Mouse (Mus musculus): ENCODE measurements around the gene Psd4. TPM values are rescaled to one million over a fixed set of nuclear protein-coding genes. Genes with fewer than 3 reads are reported as not detected.

The Psd4 gene
- polyA plus RNA-seq, 1 experiment, result 12.3 TPM

DNA sequence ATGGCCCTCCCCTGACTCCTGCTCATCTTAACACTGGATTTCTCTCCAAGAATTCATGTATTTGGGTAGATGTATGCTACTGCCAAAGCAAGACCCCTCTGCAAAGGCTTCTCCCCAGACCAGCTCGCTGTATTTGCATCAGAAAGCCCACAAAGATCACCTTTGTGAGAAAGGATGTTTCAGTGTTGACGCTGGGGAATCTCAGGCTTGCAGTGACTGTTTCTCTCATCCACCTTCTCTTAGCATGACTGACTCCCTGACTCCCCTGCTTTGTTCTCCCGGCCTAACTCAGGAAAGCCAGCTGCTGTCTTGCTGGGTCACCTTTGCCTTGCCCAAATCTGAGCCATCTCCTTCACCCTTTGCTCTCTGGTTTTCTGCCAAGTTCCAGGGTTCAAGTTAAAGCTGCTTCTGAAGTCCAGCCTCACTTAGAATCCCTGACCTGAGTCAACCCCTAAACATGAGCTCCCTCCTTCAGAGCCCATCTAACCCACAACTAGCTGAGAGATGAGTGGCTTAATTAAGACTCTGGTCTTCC is 75.9 kb downstream of the Psd4 start:
- DNase-seq, result no peak
- TF ChIP-seq CTCF (IDR thresholded peaks at IDR 0.05; ENCODE audit: insufficient read depth, low read length), result no peak
- no peak for TF ChIP-seq POLR2A (IDR thresholded peaks at IDR 0.05; ENCODE audit: borderline replicate concordance, extremely low read depth, low read depth, low read length)
- no peak overlapping the region for H3K4me3 ChIP-seq (replicated peaks; ENCODE audit: extremely low read depth, low read depth, low read length)
- 79% methylated on average over 3 of the region's 3 CpGs for WGBS
- no peaks in the 10 kb centered on the region for H3K4me1 ChIP-seq (ENCODE audit: control insufficient read depth, insufficient read depth, low read length)

DNA sequence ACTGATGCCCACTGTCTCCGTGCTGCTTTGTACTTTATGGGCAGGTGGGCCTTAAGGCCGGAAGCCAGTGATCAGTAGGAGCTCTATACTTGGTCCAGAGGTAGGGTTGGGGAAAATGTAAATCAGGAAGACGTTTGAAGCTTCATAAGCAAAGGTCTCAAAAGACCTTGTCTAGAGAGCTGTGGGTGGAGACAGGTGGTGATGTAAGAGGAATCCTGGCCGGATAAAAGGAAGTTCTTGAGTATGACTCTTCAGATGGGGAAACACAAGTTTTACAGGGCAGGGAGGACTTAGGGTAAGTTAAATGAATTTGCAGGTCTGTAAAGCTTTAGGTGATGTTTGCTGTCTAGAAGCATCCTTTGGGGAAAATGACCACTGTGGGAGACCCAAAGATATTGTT is 81.7 kb downstream of the Psd4 start:
- WGBS, result 59% methylated on average over 4 of the region's 4 CpGs
- no peaks in the 10 kb centered on the region for H3K4me1 ChIP-seq (ENCODE audit: control insufficient read depth, insufficient read depth, low read length)
- TF ChIP-seq CTCF (IDR thresholded peaks at IDR 0.05; ENCODE audit: insufficient read depth, low read length) (no peak), POLR2A (IDR thresholded peaks at IDR 0.05; ENCODE audit: borderline replicate concordance, extremely low read depth, low read depth, low read length) (no peak)
- no peak for DNase-seq
- H3K4me3 ChIP-seq (replicated peaks; ENCODE audit: extremely low read depth, low read depth, low read length), result no peak overlapping the region

DNA sequence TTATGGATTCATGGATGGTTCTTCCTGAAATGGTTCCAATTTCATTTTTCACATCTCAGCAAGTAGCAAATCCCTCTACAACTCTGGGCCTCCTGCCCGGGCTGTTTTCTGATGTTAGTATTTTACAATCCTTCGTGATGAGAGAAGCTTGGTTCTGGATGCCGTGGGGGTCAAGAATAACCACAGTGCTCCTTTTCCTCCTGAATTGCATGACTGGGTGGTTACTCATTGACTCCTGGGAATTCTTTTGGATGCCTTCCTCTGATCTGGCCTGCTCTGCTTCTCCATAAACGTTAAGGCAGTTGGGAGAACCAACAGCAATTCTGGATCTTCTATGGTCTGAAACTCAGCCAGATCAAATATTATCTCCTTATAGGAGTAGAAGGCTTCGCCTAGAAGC is 85.8 kb downstream of the Psd4 start:
- H3K4me3 ChIP-seq (replicated peaks; ENCODE audit: extremely low read depth, low read depth, low read length), result no peak overlapping the region
- no peak for DNase-seq
- H3K4me1 ChIP-seq (ENCODE audit: control insufficient read depth, insufficient read depth, low read length), result no peaks in the 10 kb centered on the region
- 74% methylated on average over 5 of the region's 5 CpGs for WGBS
- TF ChIP-seq POLR2A (IDR thresholded peaks at IDR 0.05; ENCODE audit: borderline replicate concordance, extremely low read depth, low read depth, low read length) (no peak), CTCF (IDR thresholded peaks at IDR 0.05; ENCODE audit: insufficient read depth, low read length) (no peak)

DNA sequence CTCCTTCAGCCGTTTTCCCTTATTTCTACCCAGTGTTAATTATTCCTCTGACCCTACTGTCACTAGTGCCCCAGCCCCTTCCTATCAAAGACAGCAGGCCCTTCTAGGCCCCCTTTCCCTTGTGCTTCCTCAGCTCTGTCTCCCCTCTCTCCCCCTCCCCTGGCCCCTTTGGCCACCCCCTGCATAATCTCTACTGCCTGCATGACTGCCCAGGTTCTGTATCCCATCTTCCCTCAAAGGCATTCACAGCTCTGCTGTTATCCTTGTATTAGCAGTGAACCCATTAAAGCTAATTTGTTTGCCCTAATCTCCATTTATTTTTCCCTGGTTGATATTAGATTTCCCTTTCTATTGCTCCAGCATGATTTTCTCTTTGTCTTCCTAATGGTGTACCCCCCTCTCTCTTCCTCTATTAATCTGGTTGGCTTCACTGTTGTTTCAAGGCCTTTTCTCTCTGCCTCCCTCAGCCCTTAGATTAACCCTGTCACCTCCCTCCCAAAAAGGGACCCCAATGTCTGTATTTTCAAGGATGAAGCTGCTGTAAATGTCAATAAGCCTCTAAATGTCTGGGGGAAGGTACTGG is 87.1 kb downstream of the Psd4 start:
- no peak for TF ChIP-seq POLR2A (IDR thresholded peaks at IDR 0.05; ENCODE audit: borderline replicate concordance, extremely low read depth, low read depth, low read length)
- no peak for TF ChIP-seq CTCF (IDR thresholded peaks at IDR 0.05; ENCODE audit: insufficient read depth, low read length)
- no peaks in the 10 kb centered on the region for H3K4me1 ChIP-seq (ENCODE audit: control insufficient read depth, insufficient read depth, low read length)
- no peak for DNase-seq
- H3K4me3 ChIP-seq (replicated peaks; ENCODE audit: extremely low read depth, low read depth, low read length), result no peak overlapping the region
- WGBS, result 62% methylated on average over 1 of the region's 1 CpGs

DNA sequence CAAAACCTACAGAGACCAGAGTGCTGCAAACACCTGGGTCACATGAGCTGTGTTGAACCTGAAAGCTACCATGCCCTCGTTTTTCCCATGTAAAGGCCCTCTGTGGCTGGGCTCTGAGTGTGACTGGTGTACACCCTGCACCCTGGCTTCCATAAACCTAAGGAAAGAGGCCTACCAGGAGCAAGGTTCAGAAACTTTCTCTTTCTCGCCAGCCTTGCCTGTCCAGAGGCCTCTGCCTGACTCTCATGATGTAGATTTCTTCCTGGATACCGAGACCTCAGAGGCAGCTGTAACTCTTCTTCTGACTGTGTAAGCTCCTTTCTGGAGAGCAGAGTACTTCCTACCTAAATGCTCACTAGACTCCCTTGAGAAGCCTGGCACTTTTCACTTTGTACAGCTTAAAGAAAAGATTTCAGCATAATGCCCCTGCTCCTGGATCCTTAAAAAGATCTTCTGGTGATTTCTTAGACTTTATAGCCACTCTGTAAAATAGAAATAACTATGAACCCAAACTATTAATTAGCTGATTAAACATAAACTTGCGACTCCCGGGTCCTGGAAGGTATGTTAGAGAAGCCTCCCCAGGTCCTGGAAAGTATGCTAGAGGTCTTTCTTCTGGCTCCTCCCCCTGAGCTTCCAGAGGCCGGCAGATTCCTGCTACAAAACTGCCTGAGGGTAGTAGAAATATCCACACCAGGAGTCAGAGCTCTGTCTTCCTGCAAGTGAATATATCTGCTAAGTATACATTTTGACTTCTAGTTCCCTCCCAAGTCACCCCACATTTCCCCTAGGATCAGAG is 87.9 kb downstream of the Psd4 start:
- Histone ChIP-seq H3K4me1 (ENCODE audit: control insufficient read depth, insufficient read depth, low read length) (no peaks in the 10 kb centered on the region), H3K4me3 (replicated peaks; ENCODE audit: extremely low read depth, low read depth, low read length) (no peak overlapping the region)
- no peak for DNase-seq
- WGBS, result 54% methylated on average over 6 of the region's 6 CpGs
- TF ChIP-seq CTCF (IDR thresholded peaks at IDR 0.05; ENCODE audit: insufficient read depth, low read length), result no peak
- TF ChIP-seq POLR2A (IDR thresholded peaks at IDR 0.05; ENCODE audit: borderline replicate concordance, extremely low read depth, low read depth, low read length), result no peak

DNA sequence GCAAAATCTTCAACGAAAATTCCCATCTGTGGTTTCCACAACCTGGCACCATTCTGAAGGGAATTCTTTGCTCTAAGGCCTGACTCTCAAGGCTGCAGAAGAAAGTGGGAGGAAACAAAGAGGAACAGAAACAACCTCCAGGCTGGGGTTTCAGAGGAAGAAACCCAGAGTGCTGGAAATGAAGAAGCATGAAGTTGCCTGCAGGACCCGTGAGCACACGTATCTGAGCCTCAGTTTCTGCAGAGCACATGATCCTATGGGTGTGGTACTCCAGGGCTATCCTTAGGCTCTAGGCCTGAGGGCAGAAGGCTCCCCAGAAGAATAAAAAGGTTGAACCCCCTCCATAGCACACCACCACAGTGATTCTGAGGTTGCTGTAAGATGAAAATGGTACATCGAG is 89.5 kb downstream of the Psd4 start:
- WGBS, result 77% methylated on average over 4 of the region's 4 CpGs

DNA sequence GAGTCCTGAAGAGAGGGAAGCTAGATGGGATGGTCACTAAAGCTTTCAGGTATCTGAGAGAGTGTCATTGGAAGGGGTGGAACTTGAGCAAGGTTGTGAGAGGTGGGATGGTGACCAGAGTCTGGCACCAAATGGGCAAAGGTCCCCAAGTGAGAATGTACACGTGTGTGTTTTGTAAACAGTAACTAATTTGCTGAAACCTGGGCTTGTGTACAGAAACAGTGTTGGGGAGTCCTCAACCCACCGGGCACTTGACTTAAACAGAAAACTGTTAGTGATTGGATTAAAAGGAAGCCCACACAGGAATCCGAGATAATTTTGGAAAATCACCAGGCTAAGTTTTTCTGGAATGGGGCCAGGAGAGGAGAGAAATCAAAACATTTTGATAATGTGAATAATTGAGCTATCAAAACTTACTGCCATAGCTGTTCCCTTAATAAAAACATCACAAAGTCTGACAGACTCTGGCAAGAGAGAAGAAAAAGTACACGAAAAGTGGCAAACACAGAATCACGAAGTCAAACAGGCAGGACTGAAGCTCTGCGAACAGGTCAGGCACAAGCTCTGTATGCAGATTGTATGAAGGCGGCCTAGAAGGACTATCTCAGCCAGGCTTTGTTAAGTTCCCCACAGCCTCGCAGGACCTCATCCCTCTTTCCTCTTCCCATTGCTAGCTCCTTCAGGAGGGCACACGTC is 92.9 kb downstream of the Psd4 start:
- no peak for TF ChIP-seq POLR2A (IDR thresholded peaks at IDR 0.05; ENCODE audit: borderline replicate concordance, extremely low read depth, low read depth, low read length)
- no peak for TF ChIP-seq CTCF (IDR thresholded peaks at IDR 0.05; ENCODE audit: insufficient read depth, low read length)
- 27% methylated on average over 9 of the region's 9 CpGs for WGBS
- DNase-seq, result no peak
- H3K4me3 ChIP-seq (replicated peaks; ENCODE audit: extremely low read depth, low read depth, low read length), result no peak overlapping the region
- H3K4me1 ChIP-seq (ENCODE audit: control insufficient read depth, insufficient read depth, low read length), result peaks cover 2% of the 10 kb centered on the region; the same call in 1 of the 2 replicates

More for the DNA sequence above, 89.5 kb downstream of the Psd4 start:
- no peak for TF ChIP-seq POLR2A (IDR thresholded peaks at IDR 0.05; ENCODE audit: borderline replicate concordance, extremely low read depth, low read depth, low read length)
- TF ChIP-seq CTCF (IDR thresholded peaks at IDR 0.05; ENCODE audit: insufficient read depth, low read length), result no peak
- H3K4me3 ChIP-seq (replicated peaks; ENCODE audit: extremely low read depth, low read depth, low read length), result no peak overlapping the region
- no peak for DNase-seq
- 0 out of 2 replicates have a peak, but pooled peaks cover 2% of the 10 kb centered on the region for H3K4me1 ChIP-seq (ENCODE audit: control insufficient read depth, insufficient read depth, low read length)

DNA sequence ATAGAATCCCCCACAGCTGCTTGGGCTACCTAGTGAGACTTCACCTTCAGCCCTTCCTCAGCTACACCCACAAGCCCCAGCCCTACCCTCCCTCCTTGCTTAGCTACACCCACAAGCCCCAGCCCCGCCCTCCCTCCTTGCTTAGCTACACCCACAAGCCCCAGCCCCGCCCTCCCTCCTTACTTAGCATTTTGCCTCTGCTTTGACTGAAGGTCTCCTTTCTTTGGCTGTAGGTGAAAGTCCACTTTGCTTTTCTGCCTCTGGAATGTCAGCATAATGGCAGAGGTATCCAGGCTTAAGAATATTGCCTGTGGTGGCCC is 93.4 kb downstream of the Psd4 start:
- DNase-seq, result no peak
- WGBS, result 39% methylated on average over 2 of the region's 2 CpGs
- no peak for TF ChIP-seq POLR2A (IDR thresholded peaks at IDR 0.05; ENCODE audit: borderline replicate concordance, extremely low read depth, low read depth, low read length)
- no peak for TF ChIP-seq CTCF (IDR thresholded peaks at IDR 0.05; ENCODE audit: insufficient read depth, low read length)
- Histone ChIP-seq H3K4me3 (replicated peaks; ENCODE audit: extremely low read depth, low read depth, low read length) (no peak overlapping the region), H3K4me1 (ENCODE audit: control insufficient read depth, insufficient read depth, low read length) (peaks cover 2% of the 10 kb centered on the region; the same call in 1 of the 2 replicates)

Other genes with a start within 250 kb of the Psd4 start
- gene Il1f8, start 214.4 kb upstream of the Psd4 start, polyA plus RNA-seq (2012; rRNA removed), result 3.8 TPM in 1 of 2 replicates, not detected in the other
- 0.46 and 4.0 TPM in 2 replicates for gene Il1f9, start 181.1 kb upstream of the Psd4 start, polyA plus RNA-seq (2012; rRNA removed)
- 7.4 TPM in 1 of 2 replicates, not detected in the other for gene Il1f6, start 152.2 kb upstream of the Psd4 start, polyA plus RNA-seq (2012; rRNA removed)
- gene Il1f5, start 90.6 kb upstream of the Psd4 start, polyA plus RNA-seq (2012; rRNA removed), result 7.1 TPM in 1 of 2 replicates, not detected in the other
- not detected in 2 replicates for gene Il1f10, start 76.4 kb upstream of the Psd4 start, polyA plus RNA-seq (2012; rRNA removed)
- gene Il1rn, start 30.7 kb upstream of the Psd4 start, polyA plus RNA-seq (2012; rRNA removed), result 4.7 and 14.0 TPM in 2 replicates
- gene Pax8, start 108.0 kb downstream of the Psd4 start, polyA plus RNA-seq (2012; rRNA removed), result not detected in 2 replicates